Mouse (Mus musculus) c-Kit-negative CD71-positive TER-119-positive erythroid progenitor cells, embryonic 14.5 days (primary cell): ENCODE data around the gene Cacna2d1.

ENCODE experiments used
- DNase-seq: peaks from one replicate; pipeline ENCODE4 v3.0.0-alpha.2; 2013; ENCODE audit warnings: low read depth, low spot score

The Cacna2d1 gene

GRCm38 (mm10) chr5:16155375-16156284 is 221.1 kb downstream of the Cacna2d1 start:
- no peak for DNase-seq

GRCm38 (mm10) chr5:16163270-16163669 is 228.8 kb downstream of the Cacna2d1 start:
- DNase-seq = no peak

- DNase-seq = no peak
These were observed 231.8 kb downstream of the Cacna2d1 start for GRCm38 (mm10) chr5:16166117-16166867.

GRCm38 (mm10) chr5:16166868-16167267 is 232.4 kb downstream of the Cacna2d1 start:
- DNase-seq = no peak

- no peak for DNase-seq
These were observed 246.6 kb downstream of the Cacna2d1 start for GRCm38 (mm10) chr5:16181041-16181440.

GRCm38 (mm10) chr5:16184064-16184463 is 249.6 kb downstream of the Cacna2d1 start:
- DNase-seq = no peak

GRCm38 (mm10) chr5:16187931-16188330 is 253.4 kb downstream of the Cacna2d1 start:
- no peak for DNase-seq

GRCm38 (mm10) chr5:16189878-16190277 is 255.4 kb downstream of the Cacna2d1 start:
- no peak for DNase-seq

- DNase-seq = no peak
These were observed 256.7 kb downstream of the Cacna2d1 start for GRCm38 (mm10) chr5:16191165-16191564.

- no peak for DNase-seq
These were observed 265.3 kb downstream of the Cacna2d1 start for GRCm38 (mm10) chr5:16199816-16200215.

- no peak for DNase-seq
These were observed 287.5 kb downstream of the Cacna2d1 start for GRCm38 (mm10) chr5:16221960-16222359.

- DNase-seq = no peak
These were observed 290.9 kb downstream of the Cacna2d1 start for GRCm38 (mm10) chr5:16225359-16225758.

GRCm38 (mm10) chr5:16229384-16229783 is 294.9 kb downstream of the Cacna2d1 start:
- no peak for DNase-seq

GRCm38 (mm10) chr5:16231477-16231876 is 297.0 kb downstream of the Cacna2d1 start:
- no peak for DNase-seq

- DNase-seq = no peak
These were observed 300.4 kb downstream of the Cacna2d1 start for GRCm38 (mm10) chr5:16234891-16235290.

- DNase-seq = no peak
These were observed 301.4 kb downstream of the Cacna2d1 start for GRCm38 (mm10) chr5:16235864-16236263.

GRCm38 (mm10) chr5:16236608-16237007 is 302.1 kb downstream of the Cacna2d1 start:
- no peak for DNase-seq

GRCm38 (mm10) chr5:16237972-16238371 is 303.5 kb downstream of the Cacna2d1 start:
- no peak for DNase-seq

- no peak for DNase-seq
These were observed 305.8 kb downstream of the Cacna2d1 start for GRCm38 (mm10) chr5:16240255-16240654.

- DNase-seq = no peak
These were observed 309.1 kb downstream of the Cacna2d1 start for GRCm38 (mm10) chr5:16243599-16243998.

GRCm38 (mm10) chr5:16252738-16253513 is 318.4 kb downstream of the Cacna2d1 start:
- DNase-seq = no peak

- no peak for DNase-seq
These were observed 319.3 kb downstream of the Cacna2d1 start for GRCm38 (mm10) chr5:16253768-16254167.
